Mouse (Mus musculus): ENCODE results near the gene Agbl1. TPM values are rescaled to one million over a fixed set of nuclear protein-coding genes. Genes with fewer than 3 reads are reported as not detected.

The Agbl1 gene
- not detected for polyA plus RNA-seq (2014; fragmentation: Illumina TruSeq; extraction: RNeasy Lipid Tissue Mini Kit (QIAGEN cat#74804); ENCODE audit: low read depth, low replicate concordance)

GRCm38 (mm10) chr7:76229311-76229937 is at the start of gene Agbl1:
Gene Agbl1 (plus strand): TSS chr7:76229887.

Measured in kidney, adult 10 weeks (tissue).